Mouse (Mus musculus) inflammation-experienced regulatory T-cells (primary cell): Measurements from ENCODE around the gene Adam1a. TPM values are rescaled to one million over a fixed set of nuclear protein-coding genes. Genes with fewer than 3 reads are reported as not detected.

Experiments
- polyA plus RNA-seq, 2 experiments: library from polyadenylated mRNA; unstranded; fragments of 100-300 nt; shearing (Covaris generic); gene quantifications; one replicate each; pipeline ENCODE4 v1.2.1; 2017

Gene Adam1a
- polyA plus RNA-seq = 1 to 10 TPM in 1 of 2 experiments, under 1 TPM in 1; 0.83 to 2.2 TPM

DNA sequence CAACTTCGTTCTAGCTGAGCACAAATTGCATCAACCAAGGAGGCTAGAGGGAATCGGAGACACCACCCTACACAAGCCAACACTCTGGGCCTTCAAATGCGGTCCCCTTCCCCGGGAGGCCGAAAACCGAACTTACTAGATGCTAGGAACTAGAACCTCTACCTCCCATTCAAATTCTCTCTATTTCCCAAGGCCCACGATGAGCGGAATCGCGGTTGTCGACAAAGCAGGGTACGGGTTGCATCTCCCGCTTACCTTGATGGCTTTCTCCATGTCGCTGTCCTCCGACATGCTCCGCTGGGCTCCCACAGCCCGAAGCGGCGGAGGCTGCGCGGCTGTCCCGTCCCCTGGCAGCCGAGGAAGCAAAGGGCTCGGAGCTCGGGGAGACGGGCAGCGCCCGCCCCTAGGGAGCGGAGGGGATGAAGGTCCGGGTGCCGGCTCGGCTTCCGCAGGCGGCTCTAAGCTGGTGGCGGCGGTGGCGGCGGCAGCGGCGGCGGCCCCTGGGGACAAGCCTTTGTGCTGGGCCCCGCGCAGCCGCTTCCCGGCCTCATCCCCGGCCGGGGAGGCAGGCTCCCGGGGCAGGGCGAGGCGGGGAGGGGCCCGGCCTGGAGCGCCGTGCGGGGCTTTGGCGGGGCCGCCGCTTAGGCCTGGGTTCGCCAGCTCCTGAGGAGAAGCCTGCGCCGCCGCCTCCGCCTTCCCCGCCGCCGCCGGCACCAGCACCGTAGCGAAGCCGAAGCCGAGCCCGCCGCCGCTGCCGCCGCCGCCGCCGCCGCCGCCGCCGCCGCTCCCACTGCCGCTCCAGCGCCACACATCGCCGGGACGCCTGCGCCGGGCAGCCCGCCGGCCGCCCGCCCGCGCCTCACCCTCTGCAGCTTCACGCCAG is at the start of gene Adam1a, which contains the start of gene Gm42878:
Gene Adam1a (minus strand): TSS at position 573 of the 883 bp plus-strand sequence.
Gene Gm42878 (minus strand): TSS at position 573 of the 883 bp plus-strand sequence.

GRCm38 (mm10) chr5:121593451-121594401 is 48.4 kb upstream of the Adam1a start, which contains the start of gene Aldh2:
TSS of gene Aldh2 (minus strand) at chr5:121593824.

GRCm38 (mm10) chr5:121545793-121546529 is 679 bp upstream of the Adam1a start, which contains the start of gene Mapkapk5:
TSS of gene Mapkapk5 (minus strand) at chr5:121545905.

GRCm38 (mm10) chr5:121503231-121503630 is 42.1 kb downstream of the Adam1a start, which contains the start of gene Adam1b:
TSS of gene Adam1b (minus strand) at chr5:121503435.

Other genes starting within 250 kb of the Adam1a start
- 10 to 100 TPM; 51.1 to 53.6 TPM for gene Trafd1, start 159.8 kb downstream of the Adam1a start, polyA plus RNA-seq
- gene Naa25, start 147.5 kb downstream of the Adam1a start, polyA plus RNA-seq = 10 to 100 TPM; 32.9 to 45.0 TPM
- 1 to 10 TPM; 1.6 to 2.5 TPM for gene Tmem116, start 93.6 kb downstream of the Adam1a start, polyA plus RNA-seq
- gene Erp29, start 93.0 kb downstream of the Adam1a start, polyA plus RNA-seq = 10 to 100 TPM; 54.3 to 68.4 TPM
- under 1 TPM in 1 of 2 experiments, not detected in 1; 0.06 TPM for gene Adam1b, start 42.0 kb downstream of the Adam1a start, polyA plus RNA-seq
- under 1 TPM in 1 of 2 experiments, not detected in 1; 0.55 TPM for gene Gm42878, start within 50 bp of the Adam1a start, polyA plus RNA-seq
- 10 to 100 TPM; 48.0 to 60.5 TPM for gene Mapkapk5, start 423 bp upstream of the Adam1a start, polyA plus RNA-seq
- 10 to 100 TPM; 22.1 to 30.5 TPM for gene Aldh2, start 48.3 kb upstream of the Adam1a start, polyA plus RNA-seq
- gene Acad12, start 73.5 kb upstream of the Adam1a start, polyA plus RNA-seq = 1 to 10 TPM; 2.2 to 7.6 TPM
- 10 to 100 TPM in 1 of 2 experiments, 1 to 10 TPM in 1; 6.6 to 10.1 TPM for gene Acad10, start 115.0 kb upstream of the Adam1a start, polyA plus RNA-seq
- gene Brap, start 115.1 kb upstream of the Adam1a start, polyA plus RNA-seq = 10 to 100 TPM; 58.0 to 73.6 TPM
- gene Atxn2, start 165.9 kb upstream of the Adam1a start, polyA plus RNA-seq = 10 to 100 TPM; 48.1 to 67.6 TPM